Mouse (Mus musculus) forebrain, embryonic 15.5 days (tissue): Measurements from ENCODE around the gene Olfr215. TPM values are rescaled to one million over a fixed set of nuclear protein-coding genes. Genes with fewer than 3 reads are reported as not detected.
"Not testable (repeated sequence)": the region's sequence is repeated elsewhere in the genome, so short reads cannot be mapped to it uniquely, and the experiment has no call there.

ENCODE experiments used
- ATAC-seq: fragments of 200-750 bp; cut with Nextera tagmentation; replicated peaks from 2 replicates; pipeline ENCODE4 v1.8.0; 2017; ENCODE audit warnings: mild to moderate bottlenecking, moderate TSS enrichment, moderate library complexity
- H3K27ac ChIP-seq: fragments of 300-500 bp; sonication (generic); replicated peaks from 2 replicates; pipeline ENCODE4 v1.5.1; 2015; ENCODE audit warnings: mild to moderate bottlenecking, inconsistent platforms
- H3K27me3 ChIP-seq: fragments of 300-500 bp; sonication (generic); 2 replicates; pipeline ENCODE4 v1.6.1; 2015; ENCODE audit warnings: inconsistent platforms
- H3K36me3 ChIP-seq: fragments of 300-500 bp; sonication (generic); 2 replicates; pipeline ENCODE4 v1.6.1; 2015; ENCODE audit warnings: mild to moderate bottlenecking, inconsistent platforms
- H3K4me1 ChIP-seq: fragments of 300-500 bp; sonication (generic); 2 replicates; pipeline ENCODE4 v1.6.1; 2015; ENCODE audit warnings: inconsistent platforms
- H3K4me2 ChIP-seq: fragments of 300-500 bp; sonication (generic); replicated peaks from 2 replicates; pipeline ENCODE4 v1.6.1; 2015; ENCODE audit warnings: mild to moderate bottlenecking, inconsistent platforms
- H3K4me3 ChIP-seq: fragments of 300-500 bp; sonication (generic); 2 replicates; pipeline ENCODE4 v1.5.1; 2015; ENCODE audit warnings: mild to moderate bottlenecking, inconsistent platforms
- H3K9ac ChIP-seq: fragments of 300-500 bp; sonication (generic); replicated peaks from 2 replicates; pipeline ENCODE4 v1.6.1; 2015; ENCODE audit warnings: mild to moderate bottlenecking, inconsistent platforms
- H3K9me3 ChIP-seq: fragments of 300-500 bp; sonication (generic); 2 replicates; pipeline ENCODE4 v1.6.1; 2016; ENCODE audit warnings: inconsistent platforms
- WGBS: fragments of 180-500 bp; shearing (Covaris S2); methylation state at CpG from one replicate; pipeline ENCODE4 v1.1.7; 2015; ENCODE audit warnings: mixed read lengths; 5-methylcytosine and 5-hydroxymethylcytosine counted together
- polyA plus RNA-seq: library from polyadenylated mRNA; unstranded; fragments of >200 nt; fragmentation: Nextera tagmentation; extraction: Ambion mirVana; gene quantifications from 2 replicates; pipeline ENCODE4 v1.2.1, GENCODE M21; 2015

Gene Olfr215
- polyA plus RNA-seq = not detected in 2 replicates

GRCm38 (mm10) chr6:116584095-116584494, at the start of gene Olfr215:
Gene Olfr215 (minus strand): TSS chr6:116584195.
- Histone ChIP-seq H3K4me1 (no peaks in the 10 kb centered on the region), H3K4me3 (no peak within 1 kb of the TSS), H3K36me3 (no peaks in the 10 kb centered on the region), H3K9me3 (no peaks in the 10 kb centered on the region), H3K27me3 (no peaks in the 10 kb centered on the region), H3K4me2 (no peak within 1 kb of the TSS), H3K9ac (no peak within 1 kb of the TSS), H3K27ac (no peak within 1 kb of the TSS)
- 54% methylated on average over 4 of the region's 4 CpGs for WGBS
- no peak for ATAC-seq

- Histone ChIP-seq H3K9ac (no peak overlapping the region), H3K4me1 (peaks cover 17% of the 10 kb centered on the region), H3K36me3 (no peaks in the 10 kb centered on the region), H3K4me3 (no peak overlapping the region), H3K27me3 (no peaks in the 10 kb centered on the region), H3K4me2 (no peak overlapping the region), H3K27ac (no peak overlapping the region), H3K9me3 (no peaks in the 10 kb centered on the region)
- no peak for ATAC-seq
- WGBS = 48% methylated on average over 1 of the region's 1 CpGs
Observed at GRCm38 (mm10) chr6:116632129-116632528, 48.1 kb upstream of the Olfr215 start.

- no peak overlapping the region for H3K9ac ChIP-seq
- 91% methylated on average over 10 of the region's 10 CpGs for WGBS
- no peak for ATAC-seq
- H3K27me3 ChIP-seq = no peaks in the 10 kb centered on the region
- H3K4me3 ChIP-seq = no peak overlapping the region
- H3K36me3 ChIP-seq = peaks cover 18% of the 10 kb centered on the region
- H3K4me2 ChIP-seq = no peak overlapping the region
- peak overlapping the region; percentile 95; the same call in 1 of the 2 replicates for H3K27ac ChIP-seq
- peaks cover 26% of the 10 kb centered on the region for H3K4me1 ChIP-seq
- H3K9me3 ChIP-seq = no peaks in the 10 kb centered on the region
Observed at GRCm38 (mm10) chr6:116629766-116630165, 45.8 kb upstream of the Olfr215 start.

- peak; percentile 98 for ATAC-seq
- Histone ChIP-seq H3K27ac (peak within 1 kb of the TSS; percentile 95), H3K27me3 (no peaks in the 10 kb centered on the region), H3K4me3 (peak within 1 kb of the TSS; percentile 97), H3K36me3 (peaks cover 27% of the 10 kb centered on the region), H3K9me3 (no peaks in the 10 kb centered on the region), H3K4me2 (peak within 1 kb of the TSS; percentile 65), H3K9ac (peak within 1 kb of the TSS; percentile 100), H3K4me1 (peaks cover 26% of the 10 kb centered on the region)
- under 1% methylated on average over 55 of the region's 56 CpGs for WGBS
Observed at GRCm38 (mm10) chr6:116628539-116629171, 44.7 kb upstream of the Olfr215 start, which contains the start of gene Zfp422. Gene Zfp422 (minus strand): TSS chr6:116628999.

GRCm38 (mm10) chr6:116628095-116628494, 44.1 kb upstream of the Olfr215 start:
- peak overlapping the region; percentile 65 for H3K4me2 ChIP-seq
- 9% methylated on average over 9 of the region's 9 CpGs for WGBS
- peaks cover 27% of the 10 kb centered on the region for H3K36me3 ChIP-seq
- H3K27ac ChIP-seq = peak overlapping the region; percentile 95
- H3K4me1 ChIP-seq = peaks cover 26% of the 10 kb centered on the region
- no peak for ATAC-seq
- H3K27me3 ChIP-seq = no peaks in the 10 kb centered on the region
- H3K9ac ChIP-seq = peak overlapping the region; percentile 100
- H3K9me3 ChIP-seq = no peaks in the 10 kb centered on the region
- peak overlapping the region; percentile 97 for H3K4me3 ChIP-seq

GRCm38 (mm10) chr6:116626417-116626816, 42.4 kb upstream of the Olfr215 start:
- H3K27ac ChIP-seq, H3K27me3 ChIP-seq, H3K4me2 ChIP-seq, H3K9ac ChIP-seq, H3K9me3 ChIP-seq, ATAC-seq, H3K4me3 ChIP-seq: not testable (repeated sequence)
- Histone ChIP-seq H3K4me1 (peaks cover 26% of the 10 kb centered on the region), H3K36me3 (peaks cover 27% of the 10 kb centered on the region)
- 95% methylated on average over 9 of the region's 9 CpGs for WGBS

GRCm38 (mm10) chr6:116621318-116622023, 37.5 kb upstream of the Olfr215 start:
- H3K9me3 ChIP-seq = no peaks in the 10 kb centered on the region
- WGBS = 73% methylated on average over 8 of the region's 8 CpGs

GRCm38 (mm10) chr6:116618073-116618472, 34.1 kb upstream of the Olfr215 start:
- H3K9me3 ChIP-seq = no peaks in the 10 kb centered on the region
- H3K36me3 ChIP-seq = no peaks in the 10 kb centered on the region
- H3K27me3 ChIP-seq = no peaks in the 10 kb centered on the region
- H3K4me2 ChIP-seq = no peak overlapping the region
- H3K9ac ChIP-seq = no peak overlapping the region
- ATAC-seq = no peak
- H3K4me3 ChIP-seq = no peak overlapping the region
- H3K27ac ChIP-seq = no peak overlapping the region
- no peaks in the 10 kb centered on the region for H3K4me1 ChIP-seq

More at GRCm38 (mm10) chr6:116621318-116622023, 37.5 kb upstream of the Olfr215 start:
- Histone ChIP-seq H3K27me3 (no peaks in the 10 kb centered on the region), H3K9ac (no peak overlapping the region), H3K27ac (no peak overlapping the region), H3K4me2 (no peak overlapping the region), H3K4me3 (no peak overlapping the region), H3K36me3 (peaks cover 21% of the 10 kb centered on the region), H3K4me1 (peaks cover 8% of the 10 kb centered on the region)
- no peak for ATAC-seq

GRCm38 (mm10) chr6:116615719-116616118, 31.7 kb upstream of the Olfr215 start:
- no peak overlapping the region for H3K4me2 ChIP-seq
- 95% methylated on average over 2 of the region's 2 CpGs for WGBS
- H3K9ac ChIP-seq = no peak overlapping the region
- no peak overlapping the region for H3K4me3 ChIP-seq
- no peaks in the 10 kb centered on the region for H3K36me3 ChIP-seq
- ATAC-seq = no peak
- H3K27me3 ChIP-seq = no peaks in the 10 kb centered on the region
- H3K4me1 ChIP-seq = no peaks in the 10 kb centered on the region
- no peak overlapping the region for H3K27ac ChIP-seq
- no peaks in the 10 kb centered on the region for H3K9me3 ChIP-seq

- no peak for ATAC-seq
- H3K27ac ChIP-seq = no peak overlapping the region
- H3K9ac ChIP-seq = no peak overlapping the region
- no peaks in the 10 kb centered on the region for H3K4me1 ChIP-seq
- no peak overlapping the region for H3K4me3 ChIP-seq
- H3K4me2 ChIP-seq = no peak overlapping the region
- H3K27me3 ChIP-seq = no peaks in the 10 kb centered on the region
- no peaks in the 10 kb centered on the region for H3K9me3 ChIP-seq
- 53% methylated on average over 4 of the region's 4 CpGs for WGBS
- no peaks in the 10 kb centered on the region for H3K36me3 ChIP-seq
Observed at GRCm38 (mm10) chr6:116607230-116607629, 23.2 kb upstream of the Olfr215 start.

- not testable (repeated sequence) for H3K4me1 ChIP-seq, H3K9ac ChIP-seq, H3K27me3 ChIP-seq, H3K27ac ChIP-seq, ATAC-seq, H3K4me3 ChIP-seq, H3K4me2 ChIP-seq, H3K36me3 ChIP-seq, H3K9me3 ChIP-seq
Observed at GRCm38 (mm10) chr6:116600969-116601368, 17.0 kb upstream of the Olfr215 start.

- Histone ChIP-seq H3K4me3 (no peak overlapping the region), H3K36me3 (no peaks in the 10 kb centered on the region), H3K27ac (no peak overlapping the region), H3K9ac (no peak overlapping the region), H3K4me2 (no peak overlapping the region), H3K9me3 (no peaks in the 10 kb centered on the region), H3K27me3 (no peaks in the 10 kb centered on the region), H3K4me1 (no peaks in the 10 kb centered on the region)
- ATAC-seq = no peak
- WGBS = 21% methylated on average over 3 of the region's 3 CpGs
Observed at GRCm38 (mm10) chr6:116569834-116570233, 14.2 kb downstream of the Olfr215 start.
